Mouse (Mus musculus) bone marrow, adult 2 months (tissue): ENCODE measurements around the gene Ddost. TPM values are rescaled to one million over a fixed set of nuclear protein-coding genes. Genes with fewer than 3 reads are reported as not detected.

ENCODE experiments used
- H3K27ac ChIP-seq: fragments of 200-500 bp; 2 replicates; pipeline ENCODE4 v1.5.1; 2012; ENCODE audit warnings: low read depth, mild to moderate bottlenecking, control low read depth, inconsistent platforms, low read length; ENCODE audit not compliant: control insufficient read depth, poor library complexity, insufficient read depth
- H3K4me1 ChIP-seq: fragments of 200-500 bp; 2 replicates; pipeline ENCODE4 v1.6.1; 2011; ENCODE audit warnings: low read length; ENCODE audit not compliant: control insufficient read depth, insufficient read depth
- H3K4me3 ChIP-seq: fragments of 200-500 bp; replicated peaks from 2 replicates; pipeline ENCODE3; 2011; ENCODE audit warnings: mild to moderate bottlenecking, low read depth, low read length, control low read depth; ENCODE audit not compliant: control insufficient read depth
- CTCF ChIP-seq: fragments of 200-500 bp; IDR thresholded peaks from 2 replicates; pipeline ENCODE4 v1.5.1; 2011; ENCODE audit warnings: low read length, control low read depth; ENCODE audit not compliant: control insufficient read depth, insufficient read depth
- POLR2A ChIP-seq: fragments of 200-500 bp; IDR thresholded peaks from 2 replicates; pipeline ENCODE4 v1.6.1; 2011; ENCODE audit warnings: low read depth, mild to moderate bottlenecking, control low read depth, low read length, borderline replicate concordance; ENCODE audit not compliant: control insufficient read depth
- WGBS: fragments of 180-500 bp; shearing (Covaris S2); methylation state at CpG from one replicate; pipeline ENCODE4 v1.1.7; 2018; 5-methylcytosine and 5-hydroxymethylcytosine counted together
- polyA plus RNA-seq: library from polyadenylated mRNA; stranded (reverse); fragments of >200 nt; gene quantifications from 2 replicates; pipeline ENCODE4 v1.2.4, GENCODE M21; 2011; ENCODE audit warnings: low replicate concordance; ENCODE audit not compliant: missing spikeins, insufficient read depth, insufficient read length

Ddost gene
- polyA plus RNA-seq, 1 experiment, result 64.8 TPM

GRCm38 (mm10) chr4:138336876-138337275 is 32.3 kb downstream of the Ddost start:
- WGBS, result 23% methylated on average over 5 of the region's 5 CpGs
- Histone ChIP-seq H3K4me1 (no peaks in the 10 kb centered on the region), H3K4me3 (no peak overlapping the region), H3K27ac (no peak overlapping the region)
- TF ChIP-seq CTCF, result no peak
- TF ChIP-seq POLR2A, result no peak

DNA sequence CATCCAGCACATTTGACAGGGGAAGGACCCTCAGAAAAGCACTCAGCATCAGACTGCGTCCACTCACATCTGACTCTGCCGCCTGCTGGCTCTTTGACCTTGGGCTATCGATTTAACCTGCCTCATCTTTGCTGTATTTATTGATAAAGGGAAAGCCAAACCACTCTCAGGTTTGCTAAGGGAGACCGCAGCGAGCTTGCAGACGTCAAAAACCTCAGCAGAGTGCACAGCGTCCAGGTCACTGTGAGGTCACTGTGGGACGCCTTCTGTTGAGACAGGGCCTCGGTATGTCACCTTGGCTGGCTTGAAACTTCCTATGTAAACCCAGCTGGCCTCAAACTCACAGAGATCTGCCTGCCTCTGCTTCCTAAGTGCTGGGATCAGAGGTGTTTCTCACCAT is 32.8 kb downstream of the Ddost start:
- no peak overlapping the region for H3K4me3 ChIP-seq
- TF ChIP-seq POLR2A (no peak), CTCF (no peak)
- 80% methylated on average over 9 of the region's 9 CpGs for WGBS
- H3K4me1 ChIP-seq, result no peaks in the 10 kb centered on the region
- H3K27ac ChIP-seq, result no peak overlapping the region

DNA sequence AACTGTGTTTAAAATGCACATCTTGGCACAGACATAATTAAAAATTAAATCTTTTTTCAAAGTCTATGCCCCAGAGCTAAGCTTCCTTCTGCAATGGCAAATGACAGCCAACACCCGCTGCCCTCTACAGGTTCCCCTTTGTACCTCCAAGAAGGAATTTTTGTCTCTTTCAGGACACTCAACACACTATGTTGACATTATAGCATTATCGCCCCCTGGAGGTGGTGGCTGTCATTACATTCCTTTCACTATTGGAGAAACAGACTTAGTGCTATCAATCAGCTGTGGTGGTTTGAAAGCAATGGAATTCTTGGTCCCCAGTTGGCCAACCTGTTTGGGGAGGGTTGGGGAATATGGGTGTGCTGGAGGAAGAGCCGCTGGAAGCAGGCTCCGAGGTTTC is 35.4 kb downstream of the Ddost start:
- WGBS, result 28% methylated on average over 4 of the region's 4 CpGs
- H3K27ac ChIP-seq, result no peak overlapping the region
- TF ChIP-seq CTCF, result no peak
- TF ChIP-seq POLR2A, result no peak
- no peaks in the 10 kb centered on the region for H3K4me1 ChIP-seq
- no peak overlapping the region for H3K4me3 ChIP-seq

DNA sequence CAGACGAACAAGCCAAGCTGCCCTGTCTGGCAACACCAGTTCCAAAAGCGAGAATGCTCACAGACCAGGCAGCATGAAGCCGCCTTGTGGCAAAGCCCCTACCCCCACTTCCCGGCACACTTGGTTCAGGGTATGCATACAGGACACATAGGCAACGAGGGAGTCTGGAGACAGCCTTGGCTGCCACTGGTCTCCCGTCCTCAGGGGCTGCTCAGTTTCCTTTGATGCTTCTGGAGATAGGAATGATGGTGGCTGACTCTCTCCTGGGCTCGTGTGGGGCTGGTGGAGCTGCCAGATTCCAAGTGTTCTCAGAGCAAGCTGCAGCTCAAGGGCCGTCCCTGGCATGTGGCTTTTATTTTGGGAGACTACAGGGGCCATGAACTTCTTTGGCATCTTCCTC is 36.9 kb downstream of the Ddost start:
- Histone ChIP-seq H3K27ac (no peak overlapping the region), H3K4me1 (no peaks in the 10 kb centered on the region), H3K4me3 (no peak overlapping the region)
- TF ChIP-seq POLR2A (no peak), CTCF (no peak)
- WGBS, result 72% methylated on average over 8 of the region's 8 CpGs

GRCm38 (mm10) chr4:138342048-138342447 is 37.5 kb downstream of the Ddost start:
- no peak overlapping the region for H3K27ac ChIP-seq
- WGBS, result 80% methylated on average over 7 of the region's 7 CpGs
- no peaks in the 10 kb centered on the region for H3K4me1 ChIP-seq
- H3K4me3 ChIP-seq, result no peak overlapping the region
- TF ChIP-seq POLR2A (no peak), CTCF (no peak)

DNA sequence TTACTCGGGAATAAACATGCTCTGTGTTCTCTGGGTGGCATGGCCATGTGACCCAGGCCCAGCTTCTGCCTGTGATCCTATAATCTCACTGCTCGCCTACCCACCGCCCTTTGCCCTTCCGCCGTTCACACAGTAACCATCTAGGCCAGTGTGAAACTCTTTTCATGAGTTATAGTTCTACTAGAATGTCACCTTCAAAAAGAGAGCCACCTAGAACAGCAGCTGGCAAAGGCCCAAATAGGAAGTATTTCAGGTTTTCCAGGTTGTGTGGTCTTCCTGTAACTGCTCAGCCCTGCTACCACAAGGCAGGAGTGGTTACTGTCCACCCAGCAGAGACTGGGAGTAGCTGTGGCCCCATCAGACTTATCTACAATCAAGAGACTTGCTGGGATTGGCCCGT is 38.2 kb downstream of the Ddost start:
- H3K27ac ChIP-seq, result no peak overlapping the region
- no peaks in the 10 kb centered on the region for H3K4me1 ChIP-seq
- WGBS, result 65% methylated on average over 6 of the region's 6 CpGs
- H3K4me3 ChIP-seq, result no peak overlapping the region
- TF ChIP-seq CTCF (no peak), POLR2A (no peak)

GRCm38 (mm10) chr4:138343341-138343837 is 38.9 kb downstream of the Ddost start:
- no peak overlapping the region for H3K27ac ChIP-seq
- no peak overlapping the region for H3K4me3 ChIP-seq
- H3K4me1 ChIP-seq, result no peaks in the 10 kb centered on the region
- TF ChIP-seq CTCF (no peak), POLR2A (no peak)
- 80% methylated on average over 10 of the region's 10 CpGs for WGBS

DNA sequence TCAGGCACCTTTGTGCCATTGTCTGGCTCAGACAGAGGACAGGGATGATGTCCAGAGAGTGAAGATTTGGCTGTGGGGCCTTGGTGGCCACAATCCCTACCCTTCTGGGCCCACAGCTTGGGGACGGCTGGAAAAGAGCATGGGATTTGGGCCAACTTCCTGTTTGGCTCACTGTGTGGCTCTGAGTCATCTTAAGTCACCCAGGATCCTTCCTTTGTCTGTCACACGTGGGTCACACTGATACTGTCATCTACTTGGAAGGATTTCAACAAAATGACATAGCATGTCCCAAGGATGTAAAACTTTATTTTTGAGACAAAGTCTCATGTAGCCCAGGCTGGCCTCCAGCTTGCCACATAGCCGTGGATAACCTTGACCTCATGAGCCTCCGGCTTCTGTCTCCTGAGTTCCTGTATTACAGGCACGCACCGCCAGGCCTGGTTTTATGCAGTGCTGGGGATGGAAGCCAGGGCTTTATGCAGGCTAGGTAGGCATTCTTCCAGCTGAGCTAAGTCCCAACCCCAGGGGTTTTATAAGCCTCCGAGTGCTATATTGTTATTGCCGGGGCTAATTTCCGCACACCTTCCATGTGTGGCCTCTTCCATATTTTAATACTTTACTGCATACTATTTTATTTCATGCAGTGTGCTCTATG is 40.5 kb downstream of the Ddost start:
- Histone ChIP-seq H3K4me1 (no peaks in the 10 kb centered on the region), H3K4me3 (no peak overlapping the region), H3K27ac (no peak overlapping the region)
- TF ChIP-seq CTCF (no peak), POLR2A (no peak)
- WGBS, result 61% methylated on average over 9 of the region's 9 CpGs

DNA sequence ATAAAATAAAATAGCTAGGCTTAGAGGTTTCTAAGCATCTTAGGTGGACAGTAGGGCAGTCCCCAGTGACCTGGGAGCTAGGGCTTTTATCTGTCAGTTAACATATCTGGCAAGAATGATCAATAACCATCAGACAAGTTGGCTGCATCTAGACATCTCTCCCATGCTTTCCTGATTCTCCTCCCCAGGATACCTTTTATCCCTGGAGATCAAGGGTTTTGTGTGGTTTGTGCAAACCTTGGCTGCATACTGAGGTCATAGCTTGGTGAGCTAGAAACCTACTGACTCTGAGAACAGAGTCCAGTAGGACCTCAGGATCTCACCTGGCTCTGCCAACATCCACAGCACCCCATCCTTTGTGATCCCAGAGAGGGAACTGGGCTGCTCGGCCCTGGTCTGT is 42.8 kb downstream of the Ddost start:
- no peak overlapping the region for H3K4me3 ChIP-seq
- no peaks in the 10 kb centered on the region for H3K4me1 ChIP-seq
- no peak overlapping the region for H3K27ac ChIP-seq
- TF ChIP-seq CTCF (no peak), POLR2A (no peak)
- WGBS, result 68% methylated on average over 1 of the region's 1 CpGs
